Mouse (Mus musculus): ENCODE results near the gene Rangrf. TPM values are rescaled to one million over a fixed set of nuclear protein-coding genes. Genes with fewer than 3 reads are reported as not detected.

Gene Rangrf
- total and polyA plus RNA-seq, 3 experiments = 159 to 207 TPM; not detected in 1

GRCm38 (mm10) chr11:68979320-68979733 is 4.3 kb upstream of the Rangrf start:
- peaks cover 6 to 10% of the 10 kb centered on the region in 2 experiments for H3K4me1 ChIP-seq (ENCODE audit: control insufficient read depth in 1 of 2, insufficient read depth in 2 of 2, low read length in 2 of 2)
- H3K79me2 ChIP-seq (ENCODE audit: control insufficient read depth, insufficient read depth, low read length, poor library complexity) = no peaks in the 10 kb centered on the region
- TF ChIP-seq USF2 (IDR thresholded peaks at IDR 0.05; ENCODE audit: borderline replicate concordance in 1 of 2, insufficient read depth in 1 of 2, low read depth in 1 of 2, low read length in 2 of 2) (no peak), NELFE (IDR thresholded peaks at IDR 0.05; ENCODE audit: low read depth, low read length) (no peak), ZNF384 (IDR thresholded peaks at IDR 0.05; ENCODE audit: low read depth, low read length) (peak; percentile 1; the same call in 1 of the 2 replicates), ZMIZ1 (IDR thresholded peaks at IDR 0.05; ENCODE audit: low read depth, low read length) (no peak), MXI1 (IDR thresholded peaks at IDR 0.05; ENCODE audit: low read depth, low read length) (0 out of 2 replicates have a peak, but pooled peaks have one; percentile 52), UBTF (IDR thresholded peaks at IDR 0.05; ENCODE audit: borderline replicate concordance, insufficient read depth, low read depth, low read length) (no peak), ZC3H11A (IDR thresholded peaks at IDR 0.05; ENCODE audit: low read depth, low read length) (no peak), MAFK (IDR thresholded peaks at IDR 0.05; ENCODE audit: borderline replicate concordance, low read depth, low read length) (no peak), RAD21 (IDR thresholded peaks at IDR 0.05; ENCODE audit: low read depth, low read length) (no peak), SMC3 (IDR thresholded peaks at IDR 0.05; ENCODE audit: low read depth, low read length) (0 out of 2 replicates have a peak, but pooled peaks have one; percentile 4), TCF12 (IDR thresholded peaks at IDR 0.05; ENCODE audit: low read depth, low read length) (peak; percentile 58), CHD1 (IDR thresholded peaks at IDR 0.05; ENCODE audit: low read depth, low read length) (no peak), MYC (IDR thresholded peaks at IDR 0.05; ENCODE audit: low read depth, low read length) (peak; percentile 46), ELF1 (IDR thresholded peaks at IDR 0.05; ENCODE audit: low read depth, low read length) (peak; percentile 62), E2F4 (IDR thresholded peaks at IDR 0.05; ENCODE audit: borderline replicate concordance, low read depth, low read length) (no peak), POLR2AphosphoS5 (IDR thresholded peaks at IDR 0.05; ENCODE audit: borderline replicate concordance, low read depth, low read length) (no peak), GABPA (IDR thresholded peaks at IDR 0.05; ENCODE audit: low read depth, low read length) (no peak), TBP (IDR thresholded peaks at IDR 0.05; ENCODE audit: low read depth, low read length) (no peak), USF1 (IDR thresholded peaks at IDR 0.05; ENCODE audit: low read depth, low read length) (no peak), GATA1 (IDR thresholded peaks at IDR 0.05; ENCODE audit: low read depth, low read length) (peak; percentile 78), SIN3A (IDR thresholded peaks at IDR 0.05; ENCODE audit: low read length) (peak; percentile 78), EP300 (IDR thresholded peaks at IDR 0.05; ENCODE audit: low read depth in 1 of 2, low read length in 2 of 2) (peak; percentile 35 to 67), HCFC1 (IDR thresholded peaks at IDR 0.05; ENCODE audit: low read depth, low read length) (0 out of 2 replicates have a peak, but pooled peaks have one; percentile 40), POLR2AphosphoS2 (IDR thresholded peaks at IDR 0.05; ENCODE audit: low read length) (no peak), MAX (IDR thresholded peaks at IDR 0.05; ENCODE audit: low read length) (peak; percentile 52; the same call in 1 of the 2 replicates), ETS1 (IDR thresholded peaks at IDR 0.05; ENCODE audit: low read depth, low read length) (peak; percentile 39), RCOR1 (IDR thresholded peaks at IDR 0.05; ENCODE audit: low read depth, low read length) (no peak), TAL1 (IDR thresholded peaks at IDR 0.05; ENCODE audit: low read length) (peak; percentile 81)
- peak overlapping the region in 1 of 2 experiments; percentile 6; a peak in 1 of 4 replicates for H3K4me3 ChIP-seq (ENCODE audit: control insufficient read depth in 1 of 2, insufficient read depth in 1 of 2, low read depth in 2 of 2, low read length in 2 of 2)
- no peaks in the 10 kb centered on the region for H3K9me3 ChIP-seq (replicated peaks; ENCODE audit: insufficient read depth, low read length)
- no peaks in the 10 kb centered on the region for H3K27me3 ChIP-seq (ENCODE audit: control insufficient read depth in 1 of 2, insufficient read depth in 2 of 2, low read length in 2 of 2)
- H3K36me3 ChIP-seq (ENCODE audit: control insufficient read depth in 1 of 2, insufficient read depth in 2 of 2, low read length in 2 of 2) = peaks cover 0 to 8% of the 10 kb centered on the region in 2 experiments; a peak in 2 of 4 replicates
- peak; percentile 85 for DNase-seq (ENCODE audit: low read depth, low spot score)
- H3K27ac ChIP-seq (ENCODE audit: control insufficient read depth, low read depth, low read length) = peak overlapping the region; percentile 47
- no peak overlapping the region; the same call in 1 of the 2 replicates for H3K9ac ChIP-seq (ENCODE audit: control insufficient read depth, low read depth, low read length, poor library complexity, severe bottlenecking)
